Mouse (Mus musculus) lung, postnatal 10 days (tissue): Measurements from ENCODE around the gene Tpcn2.
A peak's percentile ranks its signal among the peaks of the same experiment; 100 is the strongest.

ENCODE experiments used
- DNase-seq: peaks from one replicate; pipeline ENCODE4 v3.0.0; 2021

Tpcn2 gene

DNA sequence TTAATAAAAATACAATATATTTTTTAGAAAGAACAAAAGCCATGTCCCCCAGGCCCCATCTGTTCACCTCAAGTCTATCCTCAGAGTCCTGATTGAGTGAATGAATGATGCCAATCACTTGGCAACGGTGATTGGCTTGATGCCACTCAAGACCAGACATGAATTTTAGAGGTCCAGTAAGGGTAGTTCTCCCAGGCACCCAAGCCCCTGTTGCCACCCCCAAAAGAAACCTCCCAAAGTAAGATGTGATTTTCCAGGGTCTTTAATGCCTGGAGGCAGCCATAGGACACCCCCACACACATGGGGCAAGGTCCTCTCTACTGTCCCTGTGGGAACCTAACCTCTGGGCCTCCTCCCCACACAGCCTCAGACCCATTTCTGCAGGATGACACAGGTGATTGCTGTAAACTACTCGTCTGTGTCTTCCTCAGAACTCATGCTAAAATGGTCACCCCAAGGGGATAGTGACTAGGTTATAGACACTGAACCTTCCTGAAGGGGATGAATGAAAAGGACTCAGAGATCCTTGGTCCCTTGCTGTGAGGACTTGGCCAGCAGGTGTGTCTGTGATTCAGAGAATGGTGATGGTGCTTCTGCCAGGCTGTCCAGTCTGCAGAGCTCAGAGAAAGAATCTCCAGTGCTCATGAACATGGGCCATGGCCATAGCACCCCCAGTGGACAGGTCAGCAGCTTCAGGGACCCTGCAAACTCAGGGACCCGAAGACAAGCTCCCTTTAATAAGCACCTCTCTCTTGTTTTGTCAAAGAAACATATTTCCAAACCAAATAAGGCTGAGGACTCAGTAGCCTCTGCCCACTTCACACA is 15.1 kb upstream of the Tpcn2 start:
- no peak for DNase-seq

DNA sequence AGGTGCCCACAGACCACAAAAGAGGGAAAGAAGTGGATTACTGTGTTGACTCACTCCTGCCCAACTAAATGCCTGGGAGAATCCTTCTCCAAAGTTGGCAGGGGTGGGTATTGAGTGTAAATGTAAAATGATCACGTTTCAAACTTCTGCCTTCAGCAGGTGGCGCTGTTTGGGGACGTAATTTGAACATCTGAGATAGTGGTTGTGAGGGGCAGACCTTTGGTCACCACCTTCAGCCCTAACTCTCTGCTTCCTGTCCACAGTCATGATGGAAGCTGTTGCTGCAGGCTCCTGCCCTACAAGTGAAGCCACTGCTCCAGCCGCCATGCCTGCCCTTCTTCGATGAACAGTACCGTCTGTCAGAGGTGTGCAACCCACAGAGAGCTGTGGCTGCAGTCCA is 10.0 kb upstream of the Tpcn2 start:
- peak; percentile 48 for DNase-seq

DNA sequence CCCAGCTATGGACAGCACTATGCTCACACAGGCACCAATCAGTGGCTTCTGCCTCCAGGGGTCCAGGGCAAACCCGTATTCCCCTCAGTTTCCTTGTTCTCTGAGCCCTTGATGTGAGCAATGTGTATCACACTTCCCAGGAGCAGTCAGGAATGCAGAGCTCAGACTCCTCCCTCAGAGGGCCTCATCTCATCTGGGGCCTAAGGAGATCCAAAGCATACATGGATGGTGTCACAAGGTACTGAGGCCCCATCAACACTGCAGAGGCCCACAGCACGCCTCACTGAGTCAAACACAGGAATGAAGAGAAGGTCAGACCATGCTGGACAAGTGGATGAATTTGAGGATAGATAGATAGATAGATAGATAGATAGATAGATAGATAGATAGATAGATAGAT is 8.9 kb upstream of the Tpcn2 start:
- DNase-seq: no peak

DNA sequence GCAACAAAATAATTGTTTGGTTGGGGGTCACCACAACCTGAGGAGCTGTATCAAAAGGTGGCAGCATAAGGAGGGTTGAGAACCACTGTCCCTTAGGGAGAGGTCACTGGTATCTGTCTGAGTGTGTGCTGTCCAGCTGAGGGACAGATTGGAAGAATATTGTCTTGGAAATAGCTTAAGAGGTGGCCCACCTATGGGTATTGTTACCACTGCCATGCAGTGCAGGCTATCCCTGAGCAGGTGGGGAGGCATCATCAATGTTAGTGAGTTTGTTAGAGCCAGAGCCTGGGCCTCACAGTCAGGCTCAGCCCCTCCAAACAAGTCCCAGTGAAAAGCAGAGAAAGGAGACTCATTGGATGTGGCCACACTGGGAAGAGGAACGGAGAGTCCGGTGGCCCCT is 8.0 kb upstream of the Tpcn2 start:
- DNase-seq: no peak

DNA sequence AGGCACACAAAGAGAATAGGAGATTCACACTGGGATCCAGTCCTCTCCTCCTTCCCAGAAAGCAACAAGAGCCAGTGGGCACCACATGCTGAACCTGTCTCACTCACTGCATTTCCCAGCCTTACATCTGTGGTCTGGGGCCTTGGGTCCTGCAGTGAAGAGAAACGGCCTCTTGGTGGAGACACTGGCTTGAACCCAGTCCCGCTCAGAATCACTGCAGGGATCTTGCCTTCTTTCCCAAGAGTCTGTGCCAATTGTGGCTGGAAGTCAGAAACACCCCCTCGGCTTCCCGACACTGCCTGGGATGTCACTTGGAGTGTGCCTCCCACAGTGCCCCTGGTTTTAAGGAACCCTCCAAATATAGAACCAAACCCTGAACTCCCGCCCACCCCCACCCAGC is 5.5 kb upstream of the Tpcn2 start:
- DNase-seq: peak; percentile 73

DNA sequence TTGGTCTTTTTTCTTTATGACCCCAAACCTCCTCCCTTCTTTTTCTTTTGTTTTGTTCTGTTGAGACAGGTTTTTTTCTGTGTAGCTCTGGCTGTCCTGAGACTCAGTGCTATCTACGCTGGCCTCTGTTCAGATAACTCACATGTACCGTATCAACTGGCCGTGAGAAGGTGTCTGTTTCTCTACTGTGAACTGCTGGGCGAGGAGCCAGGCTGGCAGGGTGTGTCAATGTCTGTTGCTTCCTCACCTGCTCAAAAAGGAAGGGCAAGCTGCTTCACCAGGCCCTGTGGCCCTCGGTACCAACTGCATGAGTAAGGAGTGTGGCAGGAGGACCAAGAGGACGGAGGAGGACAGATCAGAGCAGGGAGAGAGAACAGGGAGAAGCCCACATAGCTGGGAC is 3.6 kb upstream of the Tpcn2 start:
- DNase-seq: no peak

DNA sequence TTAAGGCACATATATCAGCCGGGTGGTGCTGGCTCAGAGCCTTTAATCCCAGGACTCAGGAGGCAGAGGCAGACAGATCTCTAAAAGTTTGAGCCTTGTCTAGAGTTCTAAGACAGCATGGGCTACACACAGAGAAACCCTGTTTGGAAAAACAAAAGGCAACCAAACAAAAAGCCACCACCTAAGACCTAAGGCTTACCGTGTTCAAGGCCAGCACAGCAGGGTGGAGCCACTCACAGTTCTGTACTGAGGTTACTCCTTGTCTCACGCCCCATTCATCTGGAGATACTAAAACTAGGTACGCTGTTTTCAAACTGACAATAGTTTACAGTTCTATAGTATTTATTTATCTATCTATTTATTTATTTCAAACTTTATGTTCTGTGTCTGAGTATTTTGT is 1.7 kb upstream of the Tpcn2 start:
- no peak for DNase-seq

DNA sequence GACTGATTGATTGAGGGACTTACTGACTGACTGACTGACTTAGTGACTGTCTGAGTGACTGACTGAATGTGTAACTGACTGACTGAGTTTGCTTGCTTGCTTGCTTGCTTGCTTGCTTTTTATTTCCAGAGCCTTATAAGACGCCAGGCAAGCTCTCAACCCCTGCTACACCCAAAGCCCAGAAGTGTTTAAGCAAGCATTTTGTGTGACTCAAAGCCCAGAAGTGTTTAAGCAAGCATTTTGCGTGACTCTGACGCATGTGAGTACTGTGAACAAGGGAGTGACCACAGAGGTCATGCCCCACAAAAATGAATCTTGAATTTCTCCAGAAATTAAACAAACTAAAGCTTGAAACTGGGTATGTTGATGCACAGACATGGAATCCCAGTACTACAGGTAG is 482 bp upstream of the Tpcn2 start:
- DNase-seq: peak; percentile 56

DNA sequence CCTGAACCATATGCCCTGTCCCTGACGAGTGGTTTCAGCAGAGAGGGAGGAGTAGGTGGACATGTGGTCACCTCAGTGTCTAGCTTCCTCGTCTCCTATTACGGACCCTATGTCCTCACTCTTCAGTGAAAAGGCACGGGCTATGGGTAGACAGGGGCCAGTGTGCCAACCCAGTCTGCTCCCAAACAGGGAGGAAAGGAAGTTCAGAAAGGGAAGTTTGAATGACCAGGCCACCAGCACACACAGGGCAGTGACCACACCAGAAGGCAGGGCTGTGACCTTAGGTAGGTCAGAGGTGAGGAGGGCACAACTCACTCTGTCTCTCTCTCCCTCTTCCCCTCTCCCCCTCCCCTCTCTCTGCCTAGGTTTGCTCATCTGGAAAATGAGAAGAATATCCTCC is 770 bp downstream of the Tpcn2 start:
- DNase-seq: peak; percentile 21

DNA sequence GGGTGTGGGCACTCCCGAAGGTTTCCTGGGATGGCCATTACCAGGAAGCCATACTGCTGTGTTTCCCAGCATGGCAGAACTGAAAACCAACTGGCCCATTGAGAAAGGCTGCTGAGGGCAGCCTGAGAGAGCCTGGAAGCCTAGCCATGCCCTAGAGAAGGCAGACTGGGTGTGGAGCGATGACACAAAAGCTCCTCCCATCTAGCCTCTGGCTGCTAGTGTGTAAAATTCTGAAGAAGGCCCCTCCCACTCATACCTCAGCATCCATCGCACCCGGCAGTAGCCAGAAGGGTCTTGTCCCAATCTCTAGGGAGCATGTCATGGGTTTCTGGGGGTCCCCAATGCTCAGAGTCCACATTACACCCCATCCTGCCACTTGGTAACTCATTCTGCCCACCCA is 2.4 kb downstream of the Tpcn2 start:
- DNase-seq: no peak

DNA sequence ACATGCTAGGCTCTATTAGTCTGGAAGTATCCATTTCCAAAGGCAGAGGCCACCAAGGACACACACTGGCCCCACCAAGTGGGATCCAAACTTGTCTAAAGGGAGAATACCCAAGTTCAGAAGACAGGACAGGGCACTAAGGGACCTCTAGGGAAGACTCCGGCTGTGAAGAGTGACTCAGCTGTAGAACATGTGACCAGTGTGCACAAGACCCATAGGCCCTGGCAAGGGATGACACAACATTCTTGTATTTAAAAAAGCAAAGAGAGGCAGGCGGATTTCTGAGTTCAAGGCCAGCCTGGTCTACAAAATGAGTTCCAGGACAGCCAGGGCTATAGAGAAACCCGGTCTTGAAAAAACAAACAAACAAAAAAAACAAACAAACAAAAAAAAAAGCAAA is 8.3 kb downstream of the Tpcn2 start:
- DNase-seq: no peak

DNA sequence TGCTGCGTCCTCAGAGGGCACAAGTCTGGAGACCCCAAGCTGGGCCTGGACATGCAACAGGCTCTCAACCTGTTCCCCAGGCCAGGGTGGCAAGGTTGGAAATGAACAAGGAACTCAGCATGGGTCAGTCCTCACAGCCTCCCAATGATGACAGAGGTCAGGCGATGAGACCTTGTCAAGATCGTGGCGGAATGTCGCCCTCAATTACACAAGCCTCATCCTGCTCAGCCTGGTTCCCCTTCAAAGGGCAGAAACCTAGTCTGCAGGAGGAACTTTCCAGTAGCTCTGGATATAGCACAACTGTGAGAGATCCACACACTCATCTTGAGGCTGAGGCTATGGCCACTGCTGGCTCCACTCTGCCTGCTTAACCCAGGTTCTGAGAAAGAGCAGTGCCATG is 12.9 kb downstream of the Tpcn2 start:
- DNase-seq: no peak

DNA sequence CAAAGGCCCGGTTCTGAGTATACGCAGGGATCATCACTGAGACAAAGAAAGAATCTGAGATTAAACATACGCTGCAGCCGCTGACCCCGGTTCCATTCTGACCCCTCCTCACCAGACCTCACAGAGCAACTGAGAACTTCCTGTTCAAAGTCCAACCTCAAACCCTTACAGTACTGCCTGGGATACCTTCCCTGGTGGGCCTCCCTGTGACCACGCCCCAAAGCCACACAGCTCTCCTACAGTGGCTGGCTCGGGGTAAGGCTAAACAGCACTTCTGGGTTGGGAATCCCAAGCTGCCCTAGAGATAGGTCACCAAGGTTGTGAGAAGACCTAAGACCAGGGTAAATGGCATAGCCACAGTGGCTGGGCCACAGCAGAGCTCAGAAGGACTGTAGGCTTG is 14.9 kb downstream of the Tpcn2 start:
- DNase-seq: no peak

DNA sequence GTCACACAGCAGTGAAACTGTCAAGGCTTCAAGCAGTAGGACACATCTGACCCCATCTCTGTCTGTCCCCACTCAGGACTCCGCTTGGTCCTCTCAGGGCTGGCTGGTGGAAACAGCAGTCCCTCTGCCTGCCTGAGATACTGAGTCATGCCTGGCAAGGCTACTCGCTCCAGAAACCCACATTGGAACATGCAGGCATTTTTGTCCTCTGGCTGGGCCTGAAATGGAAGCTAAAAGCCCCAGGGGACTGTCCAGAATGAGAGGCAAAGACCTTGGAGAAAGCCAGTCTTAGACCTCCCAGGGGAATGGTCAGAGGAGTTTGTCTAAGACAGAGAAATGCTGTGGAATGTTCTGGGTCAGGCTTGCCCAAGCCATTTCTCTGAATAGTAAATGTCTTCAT is 17.8 kb downstream of the Tpcn2 start:
- DNase-seq: peak; percentile 37

DNA sequence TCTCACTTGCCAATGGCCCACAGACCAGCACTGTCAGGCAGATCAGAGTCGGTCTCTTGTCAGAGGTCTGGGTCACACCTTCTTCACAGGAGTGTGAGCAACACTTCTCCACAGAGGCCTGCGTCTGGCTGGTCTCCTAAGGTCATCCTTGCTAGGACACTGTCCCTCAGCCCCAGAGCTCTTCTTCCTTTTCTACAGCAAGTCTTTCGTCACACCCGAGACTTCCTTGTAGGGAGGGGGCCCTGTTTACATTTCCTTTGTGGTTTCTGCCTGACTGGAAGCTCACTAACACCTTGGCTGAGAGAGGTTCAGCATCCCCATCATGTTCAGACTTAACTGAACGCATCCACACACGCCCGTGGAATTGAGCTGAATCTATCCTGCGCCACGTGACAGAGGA is 19.6 kb downstream of the Tpcn2 start:
- DNase-seq: no peak

DNA sequence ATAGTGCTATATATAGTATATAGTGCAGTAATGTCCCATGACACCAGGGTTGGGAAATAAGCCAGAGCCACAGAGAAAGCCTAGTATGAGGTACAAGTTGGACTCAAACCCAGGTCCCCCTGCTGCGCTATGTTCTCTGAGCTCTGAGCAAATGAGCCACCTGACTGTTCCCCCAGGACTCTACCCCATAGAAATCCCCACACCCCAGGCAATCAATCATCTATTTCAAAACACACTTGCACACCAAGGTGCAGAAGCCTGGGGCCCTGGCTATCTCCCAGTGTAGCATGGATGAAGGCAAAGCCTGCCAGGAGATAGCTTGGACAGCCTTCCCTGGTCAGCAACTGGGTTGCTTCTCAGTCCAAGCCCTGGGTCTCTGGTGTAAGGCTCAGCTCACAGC is 27.7 kb downstream of the Tpcn2 start:
- DNase-seq: no peak

DNA sequence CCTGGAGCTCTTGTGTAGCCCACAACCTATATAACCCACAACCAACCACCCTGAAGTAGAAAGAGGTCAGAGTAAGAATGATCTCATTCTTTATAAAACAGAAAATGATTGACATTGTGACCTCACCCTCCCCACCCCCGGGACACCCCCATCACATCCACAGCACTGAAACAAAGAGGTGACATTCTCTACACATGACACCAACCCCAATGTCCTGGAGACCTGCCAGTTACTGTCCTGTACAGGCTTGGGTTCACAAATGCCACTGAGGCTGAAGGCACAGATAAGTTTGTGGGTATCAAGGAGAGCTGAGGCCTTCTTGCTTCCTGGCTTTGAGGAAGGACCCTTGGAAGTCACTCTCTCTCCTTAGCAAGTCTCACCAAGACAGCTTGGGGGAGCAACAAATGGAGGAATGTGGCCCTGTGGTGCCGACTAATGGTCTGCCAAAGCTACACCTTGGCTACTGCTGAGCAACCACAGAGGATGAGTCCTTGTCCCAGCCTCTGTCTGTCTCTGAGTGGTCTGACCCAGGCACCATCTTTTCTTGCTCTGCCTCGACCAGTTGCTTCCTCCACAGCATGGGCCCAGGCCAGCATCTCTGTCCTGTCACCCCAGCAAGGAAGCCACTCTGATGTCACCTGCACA is 29.7 kb downstream of the Tpcn2 start:
- no peak for DNase-seq

DNA sequence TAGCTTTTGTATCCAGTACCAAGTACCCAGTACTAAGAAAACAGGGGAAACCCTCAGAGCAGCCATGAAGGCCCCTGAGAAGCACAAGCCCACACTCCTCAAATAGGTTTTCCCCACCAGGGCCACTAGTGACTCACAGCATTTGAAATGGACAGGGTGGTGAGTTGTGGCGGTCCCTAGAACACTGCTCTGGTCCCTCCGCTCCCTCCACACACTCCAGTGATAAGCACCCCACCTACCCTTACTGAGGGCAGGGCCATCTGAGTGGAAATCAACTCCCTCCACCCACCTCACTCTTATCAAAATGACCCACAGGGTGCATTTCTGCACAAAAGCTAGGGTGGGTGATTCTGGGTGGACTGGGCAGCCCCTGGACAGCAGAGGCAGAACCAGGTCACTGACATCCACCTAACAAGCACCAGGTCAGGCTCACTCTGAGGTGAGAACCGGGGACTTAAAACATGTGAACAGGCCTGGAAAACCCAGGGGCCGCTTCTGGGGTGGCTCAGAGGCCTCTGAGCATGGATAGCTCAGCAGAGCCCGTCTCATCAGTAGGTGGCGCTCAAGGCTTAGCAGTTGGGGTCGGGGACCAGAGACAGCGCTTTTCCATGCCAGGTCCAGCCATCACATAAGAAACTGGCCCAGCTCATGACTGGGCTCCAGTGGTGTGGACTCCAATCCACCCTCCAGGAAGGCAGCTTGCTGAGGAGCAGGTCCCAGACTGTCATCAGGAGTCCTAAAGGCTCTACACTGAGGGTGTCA is 30.9 kb downstream of the Tpcn2 start:
- DNase-seq: peak; percentile 90

DNA sequence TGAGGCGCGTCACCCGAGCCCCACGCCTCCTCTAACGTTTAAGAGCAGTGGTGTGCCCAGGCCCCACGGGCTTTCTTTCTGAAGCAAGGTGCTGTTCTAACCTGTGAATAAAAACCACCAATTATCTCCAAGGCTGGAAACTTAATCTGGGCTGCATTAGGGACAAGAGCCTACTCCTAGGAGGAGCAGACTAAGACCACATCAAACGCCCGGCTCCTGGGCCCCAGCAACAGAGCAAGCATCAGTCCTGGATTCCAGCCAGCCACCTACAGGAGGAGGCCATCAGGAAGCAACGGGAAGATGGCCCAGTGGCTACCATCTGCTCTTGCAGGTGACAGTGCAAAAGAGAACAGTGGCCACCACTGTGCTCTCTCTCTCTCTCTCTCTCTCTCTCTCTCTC is 33.6 kb downstream of the Tpcn2 start:
- DNase-seq: no peak

DNA sequence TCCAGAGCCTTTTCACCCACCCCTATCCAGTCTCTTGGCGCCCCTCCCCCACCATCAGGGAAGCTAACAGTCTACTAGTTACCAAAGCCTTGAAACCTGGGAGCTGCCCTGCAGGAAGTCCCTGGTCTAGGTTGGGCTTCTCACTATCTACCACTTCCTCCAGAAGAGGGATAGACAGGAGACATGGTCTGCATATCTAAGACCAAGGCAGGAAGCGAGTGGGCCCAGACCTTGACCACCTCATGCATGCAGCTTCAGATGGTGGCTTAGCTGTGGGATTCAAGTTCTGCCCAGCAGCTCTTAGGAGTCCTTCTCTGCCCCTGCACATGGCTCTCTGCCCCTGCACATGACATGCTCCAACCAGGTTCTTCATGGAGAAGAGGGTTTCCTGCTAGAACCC is 34.9 kb downstream of the Tpcn2 start:
- no peak for DNase-seq

DNA sequence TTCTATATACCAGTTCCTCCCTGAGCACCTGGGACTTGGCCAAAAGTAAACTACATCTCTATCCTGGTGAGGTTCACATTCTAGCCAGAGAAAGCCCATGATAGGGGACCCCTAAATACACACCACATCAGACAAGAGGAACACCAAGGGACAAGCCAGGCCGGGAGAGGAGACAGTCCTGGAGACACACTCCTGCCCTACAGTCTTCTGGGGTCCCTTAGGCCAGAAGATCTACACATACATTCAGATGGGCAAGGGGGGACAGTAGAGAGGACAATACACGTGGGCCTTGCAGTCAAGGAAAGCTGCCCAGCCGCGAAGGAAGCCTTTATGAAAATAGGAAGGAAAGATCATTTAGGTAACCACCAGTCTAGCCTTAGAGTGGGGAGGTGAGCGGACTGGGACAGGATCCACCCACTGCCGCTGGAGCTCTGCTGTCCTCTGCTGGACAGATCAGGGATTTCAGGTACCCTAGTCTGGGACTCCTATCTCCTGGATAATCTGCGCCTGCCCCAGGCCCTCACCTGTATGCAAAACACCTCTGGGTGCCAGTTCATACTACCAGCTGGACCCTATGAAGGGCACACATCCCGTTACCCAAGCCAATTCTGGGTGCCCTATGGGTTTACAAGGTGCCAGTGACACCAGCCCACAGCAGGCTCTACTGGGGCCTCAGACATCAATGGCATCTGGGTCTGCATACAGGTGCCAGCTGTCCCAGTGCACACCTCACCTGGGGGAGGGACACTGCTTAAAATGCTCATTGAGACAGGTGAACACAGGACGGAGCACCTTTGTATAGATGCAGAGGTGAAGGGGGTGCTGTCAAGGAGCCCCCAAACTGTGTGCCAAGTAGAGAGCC is 40.7 kb downstream of the Tpcn2 start:
- peak; percentile 88 for DNase-seq

DNA sequence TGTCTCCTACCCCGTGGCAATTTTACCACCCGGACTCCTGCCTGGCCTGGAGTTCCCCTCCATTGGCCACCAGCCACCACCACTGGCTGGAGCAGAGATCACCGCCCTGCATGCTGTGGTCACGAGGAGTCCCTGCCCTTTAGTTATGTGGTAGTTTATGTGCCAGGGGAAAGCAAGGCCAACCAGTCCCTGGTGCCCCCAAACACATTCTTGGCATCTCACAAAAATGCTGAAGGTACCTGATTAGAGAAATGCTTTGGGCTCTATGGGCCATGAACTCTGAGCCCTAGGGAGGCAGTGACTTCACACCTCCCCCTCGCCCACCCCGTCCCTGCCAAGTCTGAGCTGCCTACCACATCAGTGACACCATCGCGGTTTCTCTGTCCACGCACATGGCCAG is 41.8 kb downstream of the Tpcn2 start:
- DNase-seq: no peak

DNA sequence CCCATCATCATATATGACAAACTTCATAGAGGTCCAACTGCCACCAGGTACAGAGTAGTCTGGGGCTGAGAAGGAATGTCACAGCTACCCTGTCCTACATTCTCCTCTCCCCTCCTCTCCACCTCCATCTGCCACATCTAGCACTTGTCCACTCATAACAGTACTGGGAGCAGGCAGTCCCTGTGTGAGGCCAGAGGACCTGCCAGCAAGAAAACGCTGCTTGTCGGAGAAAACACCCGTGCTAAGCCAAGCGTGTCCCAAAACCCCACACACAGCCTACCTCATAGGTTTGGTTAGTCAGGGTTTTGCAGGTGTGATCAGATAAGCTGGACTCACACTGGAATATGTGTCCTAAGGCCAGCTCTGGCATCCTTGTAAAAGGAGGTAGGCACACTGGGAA is 42.9 kb downstream of the Tpcn2 start:
- no peak for DNase-seq
